Mouse (Mus musculus): ENCODE measurements around the gene Usp30.

The Usp30 gene

GRCm38 (mm10) chr5:114090421-114091013 lies 25.3 kb downstream of the Usp30 start:
- H3K27me3 ChIP-seq (ENCODE audit: control insufficient read depth, insufficient read depth, low read length, poor library complexity, severe bottlenecking), result no peaks in the 10 kb centered on the region

DNA sequence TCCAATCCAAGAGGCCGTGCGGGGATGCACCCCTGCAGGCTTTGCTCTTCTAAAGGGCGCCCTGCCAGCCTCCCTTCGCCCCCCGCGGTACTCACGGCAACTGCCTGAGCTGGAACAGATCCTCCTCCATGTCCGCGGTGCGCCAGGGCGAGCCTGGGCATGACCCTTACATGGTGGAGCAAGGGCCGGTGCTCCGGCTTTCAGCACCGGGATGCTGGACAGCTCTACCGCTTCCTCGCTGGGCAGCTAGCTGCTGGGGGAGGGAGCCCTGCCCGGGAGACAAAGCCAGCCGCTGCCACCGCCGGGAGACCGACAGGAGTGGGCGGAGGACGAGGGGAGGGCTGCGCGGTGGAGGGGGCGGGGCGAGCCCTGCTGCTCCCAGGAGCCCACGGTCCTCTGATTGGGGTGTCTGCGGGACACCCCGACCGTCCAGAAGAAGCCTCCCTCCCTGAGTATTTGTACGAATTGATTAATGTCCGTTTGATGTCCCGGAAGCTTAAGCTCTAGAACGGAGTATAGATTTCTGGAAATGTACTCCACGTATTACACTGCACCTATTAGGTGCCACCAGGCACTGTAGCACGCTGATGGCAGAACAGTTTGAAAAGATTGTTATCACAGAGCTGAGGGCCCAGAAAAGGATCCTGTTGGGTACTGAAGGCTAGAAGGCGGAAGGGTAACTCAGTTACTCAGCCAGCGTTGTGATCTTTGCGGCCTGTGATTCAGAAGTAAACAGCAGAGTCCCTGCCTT lies 26.0 kb downstream of the Usp30 start, which contains the start of gene Svop:
TSS of gene Svop (minus strand) at position 514 of the 751 bp plus-strand sequence.
- peak; percentile 41 for DNase-seq (ENCODE audit: low read depth, low spot score)
- H3K36me3 ChIP-seq (ENCODE audit: control insufficient read depth, insufficient read depth, low read length, poor library complexity, severe bottlenecking), result no peaks in the 10 kb centered on the region
- no peaks in the 10 kb centered on the region for H3K27me3 ChIP-seq (ENCODE audit: control insufficient read depth, insufficient read depth, low read length, poor library complexity, severe bottlenecking)

More at GRCm38 (mm10) chr5:114090421-114091013, 25.3 kb downstream of the Usp30 start:
- no peak for DNase-seq (ENCODE audit: low read depth, low spot score)
- no peaks in the 10 kb centered on the region for H3K36me3 ChIP-seq (ENCODE audit: control insufficient read depth, insufficient read depth, low read length, poor library complexity, severe bottlenecking)

- Histone ChIP-seq H3K36me3 (ENCODE audit: control insufficient read depth, insufficient read depth, low read length, poor library complexity, severe bottlenecking) (0 out of 2 replicates have a peak, but pooled peaks cover 2% of the 10 kb centered on the region), H3K27me3 (ENCODE audit: control insufficient read depth, insufficient read depth, low read length, poor library complexity, severe bottlenecking) (no peaks in the 10 kb centered on the region)
- DNase-seq (ENCODE audit: low read depth, low spot score), result peak; percentile 89
Measured at GRCm38 (mm10) chr5:114099709-114100389, 34.6 kb downstream of the Usp30 start.

DNA sequence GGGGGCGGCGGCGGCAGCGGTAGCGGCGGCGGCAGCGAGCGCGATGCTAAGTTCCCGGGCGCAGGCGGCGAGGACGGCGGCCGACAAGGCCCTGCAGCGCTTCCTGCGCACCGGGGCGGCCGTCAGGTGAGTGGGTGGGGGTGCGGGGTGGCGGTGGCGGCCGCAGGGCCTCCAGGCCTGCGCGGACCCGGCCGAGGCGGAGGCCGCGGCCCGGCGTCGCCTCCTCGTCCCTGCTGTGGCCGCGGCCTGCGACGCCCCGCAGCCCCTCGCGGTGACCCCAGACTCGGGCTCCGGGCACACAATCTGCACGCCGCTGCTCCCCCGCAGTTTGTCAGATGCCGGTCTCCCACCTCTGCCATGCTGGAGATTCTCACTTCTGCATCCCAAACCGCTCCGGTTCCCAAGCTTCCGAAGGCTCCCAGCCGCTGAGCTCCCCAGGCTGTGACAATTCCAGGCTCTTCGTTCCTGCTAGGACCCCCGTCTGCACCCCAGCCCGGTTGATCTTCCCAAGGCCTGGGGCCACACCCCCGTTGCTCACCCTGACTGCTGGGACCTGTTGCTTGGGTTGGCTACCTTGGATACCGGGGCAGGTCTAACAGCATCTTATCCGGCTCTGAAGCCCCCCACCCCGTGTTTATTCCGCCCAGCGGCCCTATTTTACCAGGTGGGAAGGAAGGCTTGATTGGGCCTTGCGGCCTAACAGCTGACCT lies 35.3 kb downstream of the Usp30 start:
- DNase-seq (ENCODE audit: low read depth, low spot score), result no peak
- H3K27me3 ChIP-seq (ENCODE audit: control insufficient read depth, insufficient read depth, low read length, poor library complexity, severe bottlenecking), result no peaks in the 10 kb centered on the region
- 0 out of 2 replicates have a peak, but pooled peaks cover 2% of the 10 kb centered on the region for H3K36me3 ChIP-seq (ENCODE audit: control insufficient read depth, insufficient read depth, low read length, poor library complexity, severe bottlenecking)

DNA sequence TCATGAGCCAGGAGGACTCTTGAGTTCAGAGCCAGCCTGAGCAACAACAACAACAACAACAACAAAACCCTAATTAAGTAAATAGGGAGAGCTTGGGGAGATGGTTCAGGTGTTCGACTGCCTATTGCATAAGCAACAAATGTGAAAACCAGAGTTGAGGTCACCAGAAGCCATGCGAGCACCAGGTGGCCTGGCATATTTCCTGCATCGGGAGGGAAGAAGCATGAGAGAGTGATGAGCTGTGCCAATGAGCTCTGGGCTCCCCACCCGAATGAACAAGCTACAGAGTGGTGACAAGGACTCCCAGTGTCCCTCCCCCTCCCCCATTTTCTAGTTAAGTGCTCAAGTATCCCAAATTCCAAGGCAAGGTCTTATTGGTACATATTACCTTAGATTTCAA lies 36.6 kb downstream of the Usp30 start:
- H3K27me3 ChIP-seq (ENCODE audit: control insufficient read depth, insufficient read depth, low read length, poor library complexity, severe bottlenecking), result no peaks in the 10 kb centered on the region
- H3K36me3 ChIP-seq (ENCODE audit: control insufficient read depth, insufficient read depth, low read length, poor library complexity, severe bottlenecking), result 0 out of 2 replicates have a peak, but pooled peaks cover 2% of the 10 kb centered on the region
- no peak for DNase-seq (ENCODE audit: low read depth, low spot score)

DNA sequence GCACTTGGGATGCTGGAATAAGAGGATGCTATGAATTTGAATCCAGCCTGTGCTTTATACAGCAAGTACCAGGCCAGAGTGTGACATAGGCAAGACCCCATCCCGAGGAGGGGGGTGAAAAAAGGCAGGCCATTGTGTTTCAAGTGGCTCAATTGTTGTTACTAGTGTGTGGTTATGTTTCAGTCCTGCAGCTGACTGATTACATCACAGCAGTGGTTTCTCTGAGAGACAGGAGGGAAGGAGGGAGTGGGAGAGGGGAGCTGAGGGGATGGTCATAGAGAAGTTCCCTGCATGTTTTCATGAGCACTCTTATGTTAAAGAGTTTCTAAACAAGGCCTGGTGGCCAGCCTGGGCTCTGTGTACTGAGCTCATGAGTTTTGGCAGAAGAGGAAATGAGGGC lies 37.5 kb downstream of the Usp30 start:
- H3K27me3 ChIP-seq (ENCODE audit: control insufficient read depth, insufficient read depth, low read length, poor library complexity, severe bottlenecking), result no peaks in the 10 kb centered on the region
- 0 out of 2 replicates have a peak, but pooled peaks cover 2% of the 10 kb centered on the region for H3K36me3 ChIP-seq (ENCODE audit: control insufficient read depth, insufficient read depth, low read length, poor library complexity, severe bottlenecking)
- DNase-seq (ENCODE audit: low read depth, low spot score), result no peak

DNA sequence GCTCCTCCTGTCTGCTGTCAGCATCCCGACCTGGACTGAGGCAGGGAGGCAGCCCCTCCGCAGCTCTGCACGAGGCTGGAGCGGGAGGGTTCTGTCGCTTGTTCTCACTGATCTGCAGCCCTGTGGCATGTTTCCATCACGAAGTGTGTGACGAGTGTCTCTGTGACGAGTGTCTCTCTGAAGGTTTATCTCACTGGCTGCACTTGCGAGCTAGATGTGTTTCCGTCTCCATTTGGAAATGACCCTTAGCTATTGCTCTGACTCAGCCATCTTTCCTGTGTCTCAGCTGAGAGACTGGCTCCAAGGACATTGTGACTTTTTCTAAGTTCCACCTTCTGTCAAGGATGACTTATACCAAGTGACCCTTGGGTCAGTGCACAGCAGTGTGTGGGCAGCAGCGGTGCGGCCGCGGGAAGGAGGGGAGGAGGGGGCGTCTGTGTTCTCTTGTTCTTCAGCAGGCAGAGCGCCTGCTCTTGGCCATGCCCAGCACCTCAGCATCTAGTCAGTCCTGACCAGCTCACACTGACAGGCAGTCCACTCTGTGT lies 41.2 kb downstream of the Usp30 start:
- H3K27me3 ChIP-seq (ENCODE audit: control insufficient read depth, insufficient read depth, low read length, poor library complexity, severe bottlenecking), result no peaks in the 10 kb centered on the region
- peaks cover 2% of the 10 kb centered on the region for H3K36me3 ChIP-seq (ENCODE audit: control insufficient read depth, insufficient read depth, low read length, poor library complexity, severe bottlenecking)
- DNase-seq (ENCODE audit: low read depth, low spot score), result no peak

GRCm38 (mm10) chr5:114113334-114113733 lies 48.1 kb downstream of the Usp30 start:
- DNase-seq (ENCODE audit: low read depth, low spot score), result peak; percentile 28
- Histone ChIP-seq H3K27me3 (ENCODE audit: control insufficient read depth, insufficient read depth, low read length, poor library complexity, severe bottlenecking) (no peaks in the 10 kb centered on the region), H3K36me3 (ENCODE audit: control insufficient read depth, insufficient read depth, low read length, poor library complexity, severe bottlenecking) (peaks cover 2% of the 10 kb centered on the region)

DNA sequence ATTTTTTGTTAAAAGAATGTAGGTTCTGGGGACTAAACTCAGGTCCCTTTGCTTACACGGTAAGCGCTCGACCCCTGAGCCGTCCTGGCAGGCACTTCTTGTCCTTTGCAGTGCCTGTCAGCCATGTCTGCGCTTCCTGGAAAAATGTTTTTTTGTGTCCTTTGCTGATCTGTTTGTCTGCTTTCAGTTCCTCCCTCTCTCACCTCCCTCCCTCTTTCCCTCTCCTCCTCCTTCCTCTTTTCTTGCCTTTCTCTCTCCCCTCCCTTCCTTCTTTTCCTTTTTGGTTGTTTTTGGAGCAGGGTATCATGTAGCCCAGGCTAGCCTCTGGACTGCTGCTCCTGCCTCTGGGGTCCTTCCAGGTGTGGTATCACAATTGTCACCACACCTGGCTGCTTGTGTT lies 49.8 kb downstream of the Usp30 start:
- Histone ChIP-seq H3K27me3 (ENCODE audit: control insufficient read depth, insufficient read depth, low read length, poor library complexity, severe bottlenecking) (no peaks in the 10 kb centered on the region), H3K36me3 (ENCODE audit: control insufficient read depth, insufficient read depth, low read length, poor library complexity, severe bottlenecking) (peaks cover 2% of the 10 kb centered on the region; the same call in 1 of the 2 replicates)
- peak; percentile 23 for DNase-seq (ENCODE audit: low read depth, low spot score)

- Histone ChIP-seq H3K27me3 (ENCODE audit: control insufficient read depth, insufficient read depth, low read length, poor library complexity, severe bottlenecking) (no peaks in the 10 kb centered on the region), H3K36me3 (ENCODE audit: control insufficient read depth, insufficient read depth, low read length, poor library complexity, severe bottlenecking) (peaks cover 2% of the 10 kb centered on the region; the same call in 1 of the 2 replicates)
- no peak for DNase-seq (ENCODE audit: low read depth, low spot score)
Measured at GRCm38 (mm10) chr5:114116586-114116985, 51.3 kb downstream of the Usp30 start.

GRCm38 (mm10) chr5:114119806-114120205 lies 54.5 kb downstream of the Usp30 start:
- peaks cover 5% of the 10 kb centered on the region; the same call in 1 of the 2 replicates for H3K36me3 ChIP-seq (ENCODE audit: control insufficient read depth, insufficient read depth, low read length, poor library complexity, severe bottlenecking)
- H3K27me3 ChIP-seq (ENCODE audit: control insufficient read depth, insufficient read depth, low read length, poor library complexity, severe bottlenecking), result no peaks in the 10 kb centered on the region
- no peak for DNase-seq (ENCODE audit: low read depth, low spot score)

DNA sequence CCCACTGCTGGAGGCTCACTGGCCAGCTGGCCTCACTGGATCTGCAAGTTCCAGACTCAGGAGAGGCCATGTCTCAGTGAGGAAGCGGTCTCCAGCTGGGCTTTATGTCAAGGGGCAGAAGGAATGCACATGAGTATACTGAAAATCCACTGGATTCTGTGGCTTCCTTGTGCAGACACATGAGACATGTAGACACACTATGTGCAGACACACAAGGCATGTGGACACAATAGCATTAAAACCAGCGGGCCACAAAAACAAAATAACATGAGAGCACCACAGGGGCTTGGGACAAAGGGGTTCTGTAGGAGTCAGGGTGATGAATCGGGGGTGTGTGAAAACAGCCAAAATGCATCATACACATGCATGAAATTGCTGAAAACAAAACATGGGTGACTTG lies 60.7 kb downstream of the Usp30 start:
- H3K36me3 ChIP-seq (ENCODE audit: control insufficient read depth, insufficient read depth, low read length, poor library complexity, severe bottlenecking), result peaks cover 2% of the 10 kb centered on the region; the same call in 1 of the 2 replicates
- no peak for DNase-seq (ENCODE audit: low read depth, low spot score)

DNA sequence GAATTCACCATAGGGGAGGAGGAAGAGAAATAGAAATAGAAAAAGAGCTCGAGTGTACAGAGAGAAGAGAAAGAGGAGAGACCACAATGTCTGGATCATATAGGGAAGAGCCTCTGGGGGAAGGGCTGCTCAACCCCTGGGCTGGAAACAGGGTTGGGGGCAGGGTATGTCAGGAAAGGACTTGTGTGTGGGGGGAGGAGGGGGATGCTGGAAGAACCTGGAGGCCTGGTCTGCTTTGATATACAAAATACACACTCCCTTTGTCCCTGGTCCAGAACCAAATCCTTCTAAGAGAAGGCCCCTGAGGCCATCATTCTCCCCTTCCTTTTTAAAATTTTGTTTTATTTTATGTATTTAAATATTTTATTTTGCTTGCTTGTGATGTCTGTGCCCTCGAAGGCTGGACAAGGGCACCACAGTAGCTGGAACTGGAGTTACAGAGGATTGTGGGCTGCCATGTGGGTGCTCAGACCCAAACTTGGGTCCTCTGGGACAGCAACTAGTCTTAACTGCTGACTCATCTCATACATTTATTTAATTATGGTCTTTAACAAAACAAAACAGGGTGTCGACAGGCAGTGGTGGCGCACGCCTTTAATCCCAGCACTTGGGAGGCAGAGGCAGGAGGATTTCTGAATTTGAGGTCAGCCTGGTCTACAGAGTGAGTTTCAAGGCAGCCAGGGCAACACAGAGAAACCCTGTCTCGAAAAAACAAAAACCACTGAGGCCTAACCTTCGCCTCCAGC lies 61.4 kb downstream of the Usp30 start:
- no peak for DNase-seq (ENCODE audit: low read depth, low spot score)
- H3K27me3 ChIP-seq (ENCODE audit: control insufficient read depth, insufficient read depth, low read length, poor library complexity, severe bottlenecking), result no peaks in the 10 kb centered on the region
- H3K36me3 ChIP-seq (ENCODE audit: control insufficient read depth, insufficient read depth, low read length, poor library complexity, severe bottlenecking), result peaks cover 2% of the 10 kb centered on the region; the same call in 1 of the 2 replicates

More for the DNA sequence above, 60.7 kb downstream of the Usp30 start:
- no peaks in the 10 kb centered on the region for H3K27me3 ChIP-seq (ENCODE audit: control insufficient read depth, insufficient read depth, low read length, poor library complexity, severe bottlenecking)

Data from splenic B cell, adult 2 months (primary cell).